7 mouse cellular contexts compared by ENCODE assay signal in genomic region chr11:103267346-103268219, GRCm38 (mm10). TPM values are rescaled to one million over a fixed set of nuclear protein-coding genes. Genes with fewer than 3 reads are reported as not detected.
DNase-seq lines count a peak whose midpoint lies in the region; ATAC-seq lines count a peak whose summit lies in the region.

Map3k14 (minus strand) TSS chr11:103267472.

- H3K9me3 ChIP-seq in intestine, embryonic 16.5 days (ENCODE audit: control insufficient read depth, low read length): no peaks in the 10 kb centered on the region
- H3K9me3 ChIP-seq in midbrain, embryonic 11.5 days (ENCODE audit: control insufficient read depth, low read length): no peaks in the 10 kb centered on the region

- H3K9ac ChIP-seq in intestine, embryonic 16.5 days (ENCODE audit: low read depth, low read length): peak within 1 kb of the TSS; percentile 75
- peak within 1 kb of the TSS; percentile 84 for H3K9ac ChIP-seq in midbrain, embryonic 11.5 days (ENCODE audit: low read length)

- intact Hi-C loops in left cerebral cortex, postnatal 36 days (cut with DNase I): loop anchor here (2.0 to 5.0 kb wide), 3 partner anchors 35 to 57 kb away; no protein-coding TSS in a partner anchor

- WGBS in intestine, embryonic 16.5 days: under 1% methylated on average over 53 of the region's 55 CpGs
- 1% methylated on average over 54 of the region's 55 CpGs for WGBS in midbrain, embryonic 11.5 days

- H3K4me3 ChIP-seq in intestine, embryonic 16.5 days (ENCODE audit: low read length): peak within 1 kb of the TSS; percentile 70
- peak within 1 kb of the TSS; percentile 68 for H3K4me3 ChIP-seq in midbrain, embryonic 11.5 days (ENCODE audit: low read depth, low read length)

- peak within 1 kb of the TSS; percentile 73 for H3K27ac ChIP-seq in intestine, embryonic 16.5 days (ENCODE audit: low read length)
- H3K27ac ChIP-seq in midbrain, embryonic 11.5 days (ENCODE audit: low read depth, low read length): peak within 1 kb of the TSS; percentile 87

- peak; percentile 100 for DNase-seq in adrenal gland, adult 8-10 months
- peak; percentile 100 for DNase-seq in embryo, embryonic 9.5 days (ENCODE audit: extremely low spot score)
- peak; percentile 99 to 100 for DNase-seq in gastrocnemius, postnatal 4 days (ENCODE audit: low spot score in 2 of 2)
- peak; percentile 99 for DNase-seq in left cerebral cortex, postnatal 36 days (ENCODE audit: low spot score in 2 of 2)
- peak; percentile 100 for DNase-seq in midbrain, embryonic 11.5 days (ENCODE audit: low spot score, missing footprints)
- peak; percentile 100 for DNase-seq in skeletal muscle tissue, adult 2 months (ENCODE audit: low read depth, low spot score)

- ATAC-seq in intestine, embryonic 16.5 days: peak; percentile 99
- peak; percentile 98 for ATAC-seq in midbrain, embryonic 11.5 days (ENCODE audit: low FRiP score)

- no peaks in the 10 kb centered on the region for H3K36me3 ChIP-seq in intestine, embryonic 16.5 days (ENCODE audit: control insufficient read depth, insufficient read depth, low read length)
- no peaks in the 10 kb centered on the region for H3K36me3 ChIP-seq in midbrain, embryonic 11.5 days (ENCODE audit: control insufficient read depth, insufficient read depth, low read length)

- H3K4me1 ChIP-seq in intestine, embryonic 16.5 days (ENCODE audit: control insufficient read depth, insufficient read depth, low read length): peaks cover 19% of the 10 kb centered on the region
- H3K4me1 ChIP-seq in midbrain, embryonic 11.5 days (ENCODE audit: control insufficient read depth, insufficient read depth, low read length): peaks cover 45% of the 10 kb centered on the region

- no peaks in the 10 kb centered on the region for H3K27me3 ChIP-seq in intestine, embryonic 16.5 days (replicated peaks; ENCODE audit: control insufficient read depth, insufficient read depth, low read length)
- no peaks in the 10 kb centered on the region for H3K27me3 ChIP-seq in midbrain, embryonic 11.5 days (ENCODE audit: control insufficient read depth, insufficient read depth, low read length)

- peak within 1 kb of the TSS; percentile 77 for H3K4me2 ChIP-seq in intestine, embryonic 16.5 days (ENCODE audit: low read depth, low read length)
- H3K4me2 ChIP-seq in midbrain, embryonic 11.5 days: peak within 1 kb of the TSS; percentile 70

RNA-seq across cellular contexts. Expression of gene Map3k14, which starts in this region (rescaled TPM):
- total RNA-seq in adrenal gland, adult 8-10 months (2022): 10 to 100 TPM in 1 of 4 experiments, 1 to 10 TPM in 3; 7.1 to 11.8 (median 9.0) TPM
- total RNA-seq in gastrocnemius, postnatal 4 days (2021): 1 to 10 TPM; 7.7 to 7.8 TPM
- polyA plus RNA-seq in intestine, embryonic 16.5 days (2015; fragmentation: Nextera tagmentation; extraction: Ambion mirVana): 3.1 TPM in 2 replicates
- total RNA-seq in left cerebral cortex, postnatal 36 days (2021): 1 to 10 TPM; 3.1 to 4.0 TPM
- 2.3 and 3.3 TPM in 2 replicates for polyA plus RNA-seq in midbrain, embryonic 11.5 days (2014; fragmentation: Nextera tagmentation; extraction: Ambion mirVana)

Comparison
In these comparisons a context has a peak if more than half of its experiments do, and no peak if none do; other contexts are left out.
1. Peak in every context shown above with its lines: DNase-seq, ATAC-seq, H3K4me3 ChIP-seq and H3K27ac ChIP-seq.